Mouse (Mus musculus): ENCODE measurements around the gene Serpinb9d.
"Not testable (repeated sequence)": the region's sequence is repeated elsewhere in the genome, so short reads cannot be mapped to it uniquely, and the experiment has no call there.

GRCm38 (mm10) chr13:33249312-33249711 is 56.6 kb downstream of the Serpinb9d start, which contains the start of gene Serpinb9e:
- not testable (repeated sequence) for TF ChIP-seq ZC3H11A (IDR thresholded peaks at IDR 0.05; ENCODE audit: borderline replicate concordance, low read depth, low read length); MAFK (IDR thresholded peaks at IDR 0.05; ENCODE audit: insufficient read depth, low read depth, low read length); ZNF384 (IDR thresholded peaks at IDR 0.05; ENCODE audit: low read depth, low read length); CHD2 (IDR thresholded peaks at IDR 0.05; ENCODE audit: low read depth, low read length); HCFC1 (IDR thresholded peaks at IDR 0.05; ENCODE audit: borderline replicate concordance, insufficient read depth, low read length)

Data from ES-E14 (cell line).